Mouse (Mus musculus): ENCODE results near the gene Ptges3. TPM values are rescaled to one million over a fixed set of nuclear protein-coding genes. Genes with fewer than 3 reads are reported as not detected.
"Not testable (repeated sequence)": the region's sequence is repeated elsewhere in the genome, so short reads cannot be mapped to it uniquely, and the experiment has no call there.

Gene Ptges3
- polyA plus RNA-seq, 1 experiment from 2014 or later: 461 TPM

GRCm38 (mm10) chr10:128083688-128084087, 24.9 kb downstream of the Ptges3 start:
- Histone ChIP-seq H3K4me2 (replicated peaks) (peak overlapping the region; percentile 80), H3K36me3 (peaks cover 46% of the 10 kb centered on the region), H3K9ac (peak overlapping the region; percentile 95), H3K27ac (replicated peaks) (peak overlapping the region; percentile 77), H3K4me3 (replicated peaks) (peak overlapping the region; percentile 69), H3K27me3 (no peaks in the 10 kb centered on the region), H3K4me1 (peaks cover 23% of the 10 kb centered on the region), H3K9me3 (replicated peaks) (no peaks in the 10 kb centered on the region)
- under 1% methylated on average over 22 of the region's 22 CpGs for WGBS
- ATAC-seq (ENCODE audit: insufficient number of reproducible peaks, low FRiP score, low TSS enrichment, low read depth): no peak

DNA sequence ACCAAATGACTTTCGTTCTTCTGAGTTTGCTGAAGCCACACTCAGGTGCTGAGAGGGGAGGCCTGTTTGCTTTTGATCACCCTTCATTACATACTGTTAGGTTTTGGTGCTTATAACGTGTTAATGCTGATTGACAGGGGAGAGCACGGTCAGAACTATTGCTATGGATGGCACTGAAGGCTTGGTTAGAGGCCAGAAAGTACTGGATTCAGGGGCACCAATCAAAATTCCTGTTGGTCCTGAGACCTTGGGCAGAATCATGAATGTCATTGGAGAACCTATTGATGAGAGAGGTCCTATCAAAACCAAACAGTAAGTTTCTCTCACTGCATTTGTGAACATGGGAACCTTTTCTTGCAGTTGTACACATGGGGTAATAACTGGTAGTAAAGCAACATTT, 25.4 kb downstream of the Ptges3 start:
- H3K4me3 ChIP-seq (replicated peaks): peak overlapping the region; percentile 69
- ATAC-seq (ENCODE audit: insufficient number of reproducible peaks, low FRiP score, low TSS enrichment, low read depth): no peak
- H3K27ac ChIP-seq (replicated peaks): peak overlapping the region; percentile 77
- H3K4me1 ChIP-seq: peaks cover 23% of the 10 kb centered on the region
- H3K27me3 ChIP-seq: no peaks in the 10 kb centered on the region
- no peaks in the 10 kb centered on the region for H3K9me3 ChIP-seq (replicated peaks)
- WGBS: 4% methylated on average over 3 of the region's 3 CpGs
- peaks cover 51% of the 10 kb centered on the region for H3K36me3 ChIP-seq
- H3K4me2 ChIP-seq (replicated peaks): peak overlapping the region; percentile 80
- H3K9ac ChIP-seq: peak overlapping the region; percentile 95

DNA sequence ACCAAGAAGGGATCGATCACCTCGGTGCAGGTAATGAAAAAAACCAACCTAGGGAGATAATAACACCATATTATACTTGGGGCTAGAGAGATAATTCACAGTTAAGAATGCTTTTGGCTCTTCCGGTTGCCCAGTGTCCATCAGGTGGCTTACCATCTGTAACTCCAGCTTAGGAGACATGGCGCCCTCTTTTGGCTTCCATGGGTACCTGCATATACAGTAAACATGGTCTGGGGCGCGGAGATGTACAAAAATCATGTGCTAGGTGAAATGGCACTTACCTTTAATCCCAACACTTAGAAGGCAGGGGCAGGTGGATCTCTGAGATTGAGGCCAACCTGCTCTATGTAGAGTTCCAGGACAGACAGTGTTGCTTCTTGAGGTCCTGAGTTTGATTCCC, 27.6 kb downstream of the Ptges3 start:
- H3K4me3 ChIP-seq (replicated peaks): no peak overlapping the region

DNA sequence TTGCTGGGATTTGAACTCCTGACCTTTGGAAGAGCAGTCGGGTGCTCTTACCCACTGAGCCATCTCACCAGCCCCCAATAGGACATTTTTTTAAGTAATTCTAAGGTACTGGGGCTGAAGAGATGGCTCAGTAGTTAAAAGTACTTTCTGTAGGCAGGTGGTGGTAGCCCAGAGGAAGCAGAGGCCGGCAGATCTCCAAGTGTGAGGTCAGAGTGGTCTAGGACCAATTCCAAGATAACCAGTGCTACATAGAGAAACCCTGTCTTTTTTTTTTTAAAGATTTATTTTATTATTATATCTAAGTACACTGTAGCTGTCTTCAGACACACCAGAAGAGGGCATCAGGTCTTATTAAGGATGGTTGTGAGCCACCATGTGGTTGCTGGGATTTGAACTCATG, 28.5 kb downstream of the Ptges3 start:
- peaks cover 34% of the 10 kb centered on the region for H3K4me1 ChIP-seq
- not testable (repeated sequence) for H3K27ac ChIP-seq (replicated peaks); H3K9me3 ChIP-seq (replicated peaks); H3K9ac ChIP-seq; H3K4me2 ChIP-seq (replicated peaks); H3K4me3 ChIP-seq (replicated peaks); H3K27me3 ChIP-seq; ATAC-seq (ENCODE audit: insufficient number of reproducible peaks, low FRiP score, low TSS enrichment, low read depth)
- WGBS: 68% methylated on average over 2 of the region's 2 CpGs
- peaks cover 60% of the 10 kb centered on the region for H3K36me3 ChIP-seq

More for the DNA sequence above, 27.6 kb downstream of the Ptges3 start:
- H3K27ac ChIP-seq (replicated peaks): no peak overlapping the region
- H3K27me3 ChIP-seq: no peaks in the 10 kb centered on the region
- H3K36me3 ChIP-seq: peaks cover 60% of the 10 kb centered on the region
- H3K4me1 ChIP-seq: peaks cover 33% of the 10 kb centered on the region
- no peaks in the 10 kb centered on the region for H3K9me3 ChIP-seq (replicated peaks)
- WGBS: 75% methylated on average over 6 of the region's 6 CpGs
- H3K4me2 ChIP-seq (replicated peaks): no peak overlapping the region
- ATAC-seq (ENCODE audit: insufficient number of reproducible peaks, low FRiP score, low TSS enrichment, low read depth): no peak
- H3K9ac ChIP-seq: no peak overlapping the region

DNA sequence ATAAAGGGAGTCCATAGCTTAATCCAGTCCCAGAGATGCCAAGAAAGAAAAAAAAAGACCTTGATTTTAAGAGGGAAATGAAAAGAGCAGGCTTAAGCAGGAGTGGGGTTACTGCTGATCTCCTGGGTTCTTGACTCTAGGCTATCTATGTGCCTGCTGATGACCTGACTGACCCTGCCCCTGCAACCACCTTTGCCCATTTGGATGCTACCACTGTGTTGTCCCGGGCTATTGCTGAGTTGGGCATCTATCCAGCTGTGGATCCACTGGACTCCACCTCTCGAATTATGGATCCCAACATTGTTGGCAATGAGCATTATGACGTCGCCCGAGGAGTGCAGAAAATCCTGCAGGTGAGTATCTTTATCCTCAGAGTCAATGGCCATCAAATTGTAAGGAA, 29.4 kb downstream of the Ptges3 start:
- Histone ChIP-seq H3K9me3 (replicated peaks) (no peaks in the 10 kb centered on the region), H3K27ac (replicated peaks) (no peak overlapping the region), H3K4me1 (peaks cover 35% of the 10 kb centered on the region), H3K4me2 (replicated peaks) (no peak overlapping the region), H3K27me3 (no peaks in the 10 kb centered on the region), H3K36me3 (peaks cover 60% of the 10 kb centered on the region), H3K4me3 (replicated peaks) (no peak overlapping the region), H3K9ac (no peak overlapping the region)
- WGBS: 91% methylated on average over 5 of the region's 5 CpGs
- no peak for ATAC-seq (ENCODE audit: insufficient number of reproducible peaks, low FRiP score, low TSS enrichment, low read depth)

- Histone ChIP-seq H3K9ac (no peak overlapping the region), H3K4me3 (replicated peaks) (no peak overlapping the region), H3K27ac (replicated peaks) (no peak overlapping the region), H3K4me2 (replicated peaks) (no peak overlapping the region), H3K36me3 (peaks cover 52% of the 10 kb centered on the region), H3K4me1 (peaks cover 49% of the 10 kb centered on the region), H3K9me3 (replicated peaks) (no peaks in the 10 kb centered on the region), H3K27me3 (no peaks in the 10 kb centered on the region)
- ATAC-seq (ENCODE audit: insufficient number of reproducible peaks, low FRiP score, low TSS enrichment, low read depth): no peak
- 71% methylated on average over 5 of the region's 5 CpGs for WGBS
These were observed 31.1 kb downstream of the Ptges3 start for GRCm38 (mm10) chr10:128089842-128090241.

DNA sequence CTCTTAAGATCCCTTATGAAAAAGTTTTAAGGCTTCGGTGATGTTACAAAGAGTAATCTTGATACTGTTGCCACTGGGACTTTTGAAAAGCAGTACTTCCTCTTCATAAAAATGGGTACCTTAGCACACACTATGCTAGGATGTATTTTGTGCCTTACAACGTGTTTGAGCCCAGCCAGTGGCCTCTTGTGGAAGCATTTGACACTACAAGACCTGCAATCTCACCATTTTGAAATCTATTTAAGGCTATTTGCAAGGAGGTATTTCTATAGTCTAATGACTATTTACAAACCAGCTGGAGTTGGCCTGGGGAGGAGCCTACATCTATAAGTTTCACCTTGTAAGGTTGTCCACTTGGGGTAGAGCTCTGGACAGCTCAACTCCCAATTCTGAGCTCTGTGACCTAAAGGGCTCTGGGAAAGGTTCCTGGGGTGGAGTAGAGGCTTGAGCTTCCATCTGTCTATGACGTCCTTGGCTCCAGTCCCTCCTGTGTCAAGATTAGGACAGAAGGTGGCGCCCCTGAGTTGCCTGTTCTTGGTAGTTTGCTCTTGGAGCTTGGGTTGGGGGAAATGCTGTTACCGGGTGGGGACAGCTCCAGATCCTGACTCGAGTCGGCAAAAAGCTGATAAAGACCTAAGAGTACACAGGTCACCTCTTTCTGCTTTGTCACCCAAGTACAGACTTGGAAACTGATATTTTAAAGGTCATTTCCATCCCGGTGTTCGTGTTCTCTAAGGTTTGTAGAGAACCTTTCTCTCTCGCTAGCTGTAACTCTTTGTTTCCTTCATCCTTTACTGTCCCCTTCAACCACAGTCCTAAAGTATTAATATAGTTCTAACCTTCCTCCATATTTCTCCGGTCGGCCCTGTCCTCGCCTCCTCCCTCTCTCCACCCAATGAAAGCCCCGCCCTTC, 32.2 kb downstream of the Ptges3 start:
- H3K36me3 ChIP-seq: peaks cover 42% of the 10 kb centered on the region
- H3K27ac ChIP-seq (replicated peaks): peak overlapping the region; percentile 94
- peak; percentile 26; the same call in 1 of the 2 replicates for ATAC-seq (ENCODE audit: insufficient number of reproducible peaks, low FRiP score, low TSS enrichment, low read depth)

DNA sequence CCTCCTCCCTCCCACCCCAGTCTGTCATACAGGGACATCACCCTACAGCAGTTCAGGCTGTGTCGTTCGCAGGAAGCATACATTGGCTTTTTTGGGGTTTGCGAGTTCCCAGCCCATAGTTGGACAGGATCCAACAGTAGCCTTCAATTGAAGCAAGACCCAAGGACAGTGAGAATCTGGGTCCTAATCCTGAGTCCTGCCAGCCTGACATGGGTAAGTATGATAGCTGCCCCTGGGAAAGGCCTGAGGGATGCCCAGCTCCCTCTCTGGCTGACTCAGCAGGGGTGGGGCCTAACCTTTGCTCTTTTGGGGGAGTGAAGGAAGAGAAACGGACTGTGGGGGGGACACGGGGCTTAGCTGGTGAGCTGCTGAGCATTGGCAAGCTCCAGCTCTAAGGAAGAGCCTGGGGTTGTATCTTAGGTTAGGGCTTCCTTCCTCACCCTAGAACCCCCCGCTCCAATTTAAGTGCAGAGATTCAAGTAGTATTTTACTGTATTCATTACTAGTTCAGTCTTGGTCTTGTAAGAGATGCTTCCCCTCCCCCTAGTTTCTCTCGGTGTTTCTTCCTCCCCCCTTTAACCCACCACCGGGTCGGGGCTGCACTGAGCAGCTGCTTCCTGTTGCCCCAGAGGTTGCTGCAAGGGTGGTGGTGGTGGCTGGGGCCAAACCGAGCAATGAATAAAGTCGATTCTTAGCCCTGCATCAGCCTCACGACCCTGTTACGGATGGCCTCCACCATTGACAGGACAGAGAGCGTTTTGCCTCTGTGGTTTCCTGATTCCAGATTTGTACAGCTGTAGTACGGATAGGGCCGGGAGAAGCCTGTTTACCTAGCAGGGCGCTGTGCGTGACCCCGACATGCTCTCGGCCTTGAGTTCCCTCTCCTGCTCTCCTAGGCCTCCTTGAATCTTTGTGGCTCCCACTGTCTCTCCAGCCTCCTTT, 33.1 kb downstream of the Ptges3 start, which contains the start of gene Baz2a:
TSS of gene Baz2a (plus strand) at position 14 of the 942 bp plus-strand sequence.
- peak; percentile 54; the same call in 1 of the 2 replicates for ATAC-seq (ENCODE audit: insufficient number of reproducible peaks, low FRiP score, low TSS enrichment, low read depth)
- 2% methylated on average over 20 of the region's 20 CpGs for WGBS
- Histone ChIP-seq H3K4me3 (replicated peaks) (peak within 1 kb of the TSS; percentile 89), H3K9ac (peak within 1 kb of the TSS; percentile 66), H3K4me1 (peaks cover 47% of the 10 kb centered on the region), H3K9me3 (replicated peaks) (no peaks in the 10 kb centered on the region), H3K27ac (replicated peaks) (peak within 1 kb of the TSS; percentile 94), H3K4me2 (replicated peaks) (peak within 1 kb of the TSS; percentile 90), H3K36me3 (peaks cover 32% of the 10 kb centered on the region), H3K27me3 (no peaks in the 10 kb centered on the region)

More for the DNA sequence above, 32.2 kb downstream of the Ptges3 start:
- H3K4me3 ChIP-seq (replicated peaks): peak overlapping the region; percentile 89
- peaks cover 47% of the 10 kb centered on the region for H3K4me1 ChIP-seq
- no peaks in the 10 kb centered on the region for H3K27me3 ChIP-seq
- H3K9me3 ChIP-seq (replicated peaks): no peaks in the 10 kb centered on the region
- peak overlapping the region; percentile 90 for H3K4me2 ChIP-seq (replicated peaks)
- WGBS: 7% methylated on average over 14 of the region's 14 CpGs
- no peak overlapping the region for H3K9ac ChIP-seq

GRCm38 (mm10) chr10:128092506-128093495, 34.0 kb downstream of the Ptges3 start:
- under 1% methylated on average over 82 of the region's 88 CpGs for WGBS

More at GRCm38 (mm10) chr10:128092506-128093495, 34.0 kb downstream of the Ptges3 start:
- H3K27ac ChIP-seq (replicated peaks): peak overlapping the region; percentile 94
- ATAC-seq (ENCODE audit: insufficient number of reproducible peaks, low FRiP score, low TSS enrichment, low read depth): peak; percentile 67
- no peaks in the 10 kb centered on the region for H3K27me3 ChIP-seq
- H3K9me3 ChIP-seq (replicated peaks): no peaks in the 10 kb centered on the region
- H3K4me3 ChIP-seq (replicated peaks): peak overlapping the region; percentile 89
- H3K4me2 ChIP-seq (replicated peaks): peak overlapping the region; percentile 90
- H3K9ac ChIP-seq: peak overlapping the region; percentile 66
- H3K36me3 ChIP-seq: peaks cover 23% of the 10 kb centered on the region
- peaks cover 49% of the 10 kb centered on the region for H3K4me1 ChIP-seq

Measured in embryonic facial prominence, embryonic 15.5 days (tissue).